Mouse (Mus musculus) heart, embryonic 15.5 days (tissue): ENCODE results near the gene Sstr2. TPM values are rescaled to one million over a fixed set of nuclear protein-coding genes. Genes with fewer than 3 reads are reported as not detected.

Experiments used
- ATAC-seq: fragments of 200-750 bp; cut with Nextera tagmentation; replicated peaks from 2 replicates; pipeline ENCODE4 v1.8.0; 2017; ENCODE audit warnings: low read depth, moderate TSS enrichment; ENCODE audit not compliant: insufficient number of reproducible peaks, insufficient read depth, low FRiP score
- H3K27ac ChIP-seq: fragments of 300-500 bp; sonication (generic); 2 replicates; pipeline ENCODE4 v1.5.1; 2015; ENCODE audit warnings: mild to moderate bottlenecking, inconsistent platforms
- H3K27me3 ChIP-seq: fragments of 300-500 bp; sonication (generic); 2 replicates; pipeline ENCODE4 v1.6.1; 2015; ENCODE audit warnings: inconsistent platforms
- H3K36me3 ChIP-seq: fragments of 300-500 bp; sonication (generic); 2 replicates; pipeline ENCODE4 v1.6.1; 2015; ENCODE audit warnings: mild to moderate bottlenecking, inconsistent platforms
- H3K4me1 ChIP-seq: fragments of 300-500 bp; sonication (generic); replicated peaks from 2 replicates; pipeline ENCODE4 v1.6.1; 2015; ENCODE audit warnings: inconsistent platforms
- H3K4me2 ChIP-seq: fragments of 300-500 bp; sonication (generic); 2 replicates; pipeline ENCODE4 v1.6.1; 2015; ENCODE audit warnings: inconsistent platforms, mild to moderate bottlenecking, moderate library complexity
- H3K4me3 ChIP-seq: fragments of 300-500 bp; sonication (generic); 2 replicates; pipeline ENCODE4 v1.5.1; 2015; ENCODE audit warnings: mild to moderate bottlenecking, inconsistent platforms
- H3K9ac ChIP-seq: fragments of 300-500 bp; sonication (generic); 2 replicates; pipeline ENCODE4 v1.6.1; 2015; ENCODE audit warnings: mild to moderate bottlenecking, inconsistent platforms
- H3K9me3 ChIP-seq: fragments of 300-500 bp; sonication (generic); replicated peaks from 2 replicates; pipeline ENCODE4 v1.6.1; 2016; ENCODE audit warnings: inconsistent platforms
- WGBS: fragments of 180-500 bp; shearing (Covaris S2); methylation state at CpG from one replicate; pipeline ENCODE4 v1.1.7; 2015; ENCODE audit warnings: mixed read lengths; 5-methylcytosine and 5-hydroxymethylcytosine counted together
- polyA plus RNA-seq: library from polyadenylated mRNA; unstranded; fragments of >200 nt; fragmentation: Nextera tagmentation; extraction: Ambion mirVana; gene quantifications from 2 replicates; pipeline ENCODE4 v1.2.1, GENCODE M21; 2015

Sstr2 gene
- polyA plus RNA-seq, 1 experiment from 2014 or later, result 0.24 TPM

GRCm38 (mm10) chr11:113674595-113674994 lies 55.5 kb downstream of the Sstr2 start:
- Histone ChIP-seq H3K27ac (no peak overlapping the region), H3K9me3 (no peaks in the 10 kb centered on the region), H3K27me3 (no peaks in the 10 kb centered on the region), H3K36me3 (peaks cover 30% of the 10 kb centered on the region), H3K4me3 (no peak overlapping the region), H3K9ac (no peak overlapping the region), H3K4me1 (peaks cover 28% of the 10 kb centered on the region), H3K4me2 (no peak overlapping the region)
- ATAC-seq, result no peak
- 86% methylated on average over 5 of the region's 5 CpGs for WGBS

Other genes with a start within 250 kb of the Sstr2 start
- gene Cog1, start 29.8 kb downstream of the Sstr2 start, polyA plus RNA-seq, result 15.5 and 19.2 TPM in 2 replicates
- gene Slc39a11, start 30.7 kb downstream of the Sstr2 start, polyA plus RNA-seq, result 13.4 and 17.9 TPM in 2 replicates
- gene Fam104a, start 64.8 kb downstream of the Sstr2 start, polyA plus RNA-seq, result 33.5 and 37.9 TPM in 2 replicates
- 13.8 and 16.9 TPM in 2 replicates for gene D11Wsu47e, start 65.1 kb downstream of the Sstr2 start, polyA plus RNA-seq
- gene Cpsf4l, start 90.7 kb downstream of the Sstr2 start, polyA plus RNA-seq, result 0.74 and 5.1 TPM in 2 replicates
- gene Cdc42ep4, start 132.5 kb downstream of the Sstr2 start, polyA plus RNA-seq, result 21.2 and 32.3 TPM in 2 replicates